Mouse (Mus musculus) forebrain, embryonic 12.5 days (tissue): Measurements from ENCODE around the gene Mgat5. TPM values are rescaled to one million over a fixed set of nuclear protein-coding genes. Genes with fewer than 3 reads are reported as not detected.

Experiments
- ATAC-seq: fragments of 200-750 bp; cut with Nextera tagmentation; 2 replicates; pipeline ENCODE4 v1.8.0; 2017; ENCODE audit warnings: moderate TSS enrichment; ENCODE audit not compliant: low FRiP score
- H3K27ac ChIP-seq: fragments of 300-500 bp; sonication (generic); 2 replicates; pipeline ENCODE4 v1.5.1; 2016; ENCODE audit warnings: mild to moderate bottlenecking
- H3K27me3 ChIP-seq: fragments of 300-500 bp; sonication (generic); 2 replicates; pipeline ENCODE4 v1.6.1; 2016; ENCODE audit warnings: mild to moderate bottlenecking
- H3K36me3 ChIP-seq: fragments of 300-500 bp; sonication (generic); replicated peaks from 2 replicates; pipeline ENCODE4 v1.6.1; 2016; ENCODE audit warnings: mild to moderate bottlenecking
- H3K4me1 ChIP-seq: fragments of 300-500 bp; sonication (generic); 2 replicates; pipeline ENCODE4 v1.6.1; 2016
- H3K4me2 ChIP-seq: fragments of 300-500 bp; sonication (generic); 2 replicates; pipeline ENCODE4 v1.6.1; 2016; ENCODE audit warnings: mild to moderate bottlenecking, moderate library complexity
- H3K4me3 ChIP-seq: fragments of 300-500 bp; sonication (generic); replicated peaks from 2 replicates; pipeline ENCODE4 v1.5.1; 2016; ENCODE audit warnings: mild to moderate bottlenecking
- H3K9ac ChIP-seq: fragments of 300-500 bp; sonication (generic); 2 replicates; pipeline ENCODE4 v1.6.1; 2016; ENCODE audit warnings: mild to moderate bottlenecking
- H3K9me3 ChIP-seq: fragments of 300-500 bp; sonication (generic); 2 replicates; pipeline ENCODE4 v1.6.1; 2016
- WGBS: fragments of 180-500 bp; shearing (Covaris S2); methylation state at CpG from one replicate; pipeline ENCODE4 v1.1.7; 2016; 5-methylcytosine and 5-hydroxymethylcytosine counted together
- polyA plus RNA-seq: library from polyadenylated mRNA; unstranded; fragments of >200 nt; fragmentation: Nextera tagmentation; extraction: Ambion mirVana; gene quantifications from 2 replicates; pipeline ENCODE4 v1.2.1, GENCODE M21; 2016

The Mgat5 gene
- polyA plus RNA-seq, 1 experiment from 2014 or later: 9.7 TPM

DNA sequence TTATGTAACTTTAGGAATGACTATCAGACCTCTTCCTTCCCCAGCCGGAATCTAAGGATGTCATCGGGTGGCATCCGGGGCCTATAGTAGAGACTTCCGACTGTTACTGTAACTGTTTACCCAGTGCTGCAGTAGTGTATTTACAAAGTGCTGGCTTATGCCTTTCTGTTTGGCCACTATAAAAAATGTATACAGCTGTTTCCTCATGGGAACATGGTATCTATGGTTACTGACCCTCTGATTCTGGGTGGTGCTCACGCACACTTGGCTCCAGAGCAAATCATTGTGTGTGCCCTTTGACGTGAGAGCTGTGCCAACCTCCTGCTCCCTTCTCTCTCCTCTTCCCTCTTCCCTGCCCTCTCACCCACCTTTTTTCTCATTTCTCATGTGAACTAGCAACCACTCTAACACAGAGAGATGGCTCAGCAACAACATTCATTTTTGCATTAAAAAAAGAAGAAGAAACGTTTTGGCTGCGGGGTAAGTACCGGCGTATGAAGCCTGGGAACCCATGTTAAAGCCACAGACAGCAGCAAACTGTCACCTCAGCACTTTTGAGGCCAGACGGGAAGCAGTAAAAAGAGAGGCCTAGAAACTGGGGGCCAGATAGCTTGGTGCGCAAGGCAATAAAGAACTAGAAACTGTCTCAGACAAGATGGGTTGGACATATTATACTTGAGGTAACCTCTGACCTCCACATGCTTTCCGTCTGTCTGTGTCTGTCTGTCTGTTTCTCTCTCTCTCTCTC lies 65.6 kb downstream of the Mgat5 start:
- no peak for ATAC-seq
- Histone ChIP-seq H3K9ac (no peak overlapping the region), H3K4me1 (no peaks in the 10 kb centered on the region), H3K36me3 (0 out of 2 replicates have a peak, but pooled peaks cover 2% of the 10 kb centered on the region), H3K27ac (no peak overlapping the region), H3K27me3 (no peaks in the 10 kb centered on the region), H3K4me2 (no peak overlapping the region), H3K4me3 (no peak overlapping the region), H3K9me3 (no peaks in the 10 kb centered on the region)
- 85% methylated on average over 13 of the region's 13 CpGs for WGBS

DNA sequence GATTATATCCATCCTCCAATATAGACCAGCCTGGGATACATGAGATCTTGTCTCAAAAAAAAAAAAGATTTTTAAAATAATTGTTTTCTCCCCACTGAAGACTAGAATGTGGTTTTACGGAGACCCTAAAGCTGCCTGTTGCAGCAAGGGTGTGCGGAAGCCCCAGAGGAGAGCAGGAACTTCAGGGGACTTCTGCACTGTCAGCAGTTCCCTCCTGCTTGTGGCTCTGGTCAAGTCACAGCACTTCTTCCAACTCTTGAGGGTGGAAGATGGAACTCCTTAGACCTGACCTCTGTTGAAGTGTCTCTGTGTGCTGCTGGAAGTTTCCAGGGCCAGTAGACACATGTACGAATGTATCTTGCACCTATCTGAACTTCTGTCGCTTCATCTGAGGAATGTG lies 66.3 kb downstream of the Mgat5 start:
- Histone ChIP-seq H3K4me3 (no peak overlapping the region), H3K9ac (no peak overlapping the region), H3K27me3 (no peaks in the 10 kb centered on the region), H3K36me3 (0 out of 2 replicates have a peak, but pooled peaks cover 2% of the 10 kb centered on the region), H3K4me2 (no peak overlapping the region), H3K27ac (no peak overlapping the region), H3K9me3 (no peaks in the 10 kb centered on the region), H3K4me1 (no peaks in the 10 kb centered on the region)
- 92% methylated on average over 4 of the region's 4 CpGs for WGBS
- ATAC-seq: no peak

DNA sequence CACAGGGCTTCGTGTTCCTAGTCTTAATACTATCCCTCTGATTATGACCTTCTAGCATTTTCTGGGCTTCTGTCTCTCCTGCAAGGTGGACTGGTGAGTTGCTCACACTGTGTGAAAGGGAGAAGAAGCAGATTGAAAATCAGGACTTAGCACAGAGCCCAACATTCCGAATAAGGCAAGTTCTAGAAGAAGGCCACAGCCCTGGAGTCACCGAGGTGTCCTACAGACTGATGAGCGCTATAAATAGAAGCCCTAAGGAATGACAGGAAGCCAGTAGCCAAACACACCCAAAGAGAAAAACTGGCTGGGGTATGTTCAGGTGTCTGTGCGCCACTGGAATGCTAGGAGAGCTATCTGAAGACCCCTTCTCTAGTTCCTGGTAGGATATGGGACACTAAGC lies 68.5 kb downstream of the Mgat5 start:
- H3K4me3 ChIP-seq: no peak overlapping the region
- no peak overlapping the region for H3K27ac ChIP-seq
- no peak overlapping the region for H3K9ac ChIP-seq
- no peak overlapping the region for H3K4me2 ChIP-seq
- no peaks in the 10 kb centered on the region for H3K9me3 ChIP-seq
- H3K4me1 ChIP-seq: no peaks in the 10 kb centered on the region
- no peaks in the 10 kb centered on the region for H3K27me3 ChIP-seq
- WGBS: 95% methylated on average over 5 of the region's 5 CpGs
- no peak for ATAC-seq
- H3K36me3 ChIP-seq: 0 out of 2 replicates have a peak, but pooled peaks cover 2% of the 10 kb centered on the region

DNA sequence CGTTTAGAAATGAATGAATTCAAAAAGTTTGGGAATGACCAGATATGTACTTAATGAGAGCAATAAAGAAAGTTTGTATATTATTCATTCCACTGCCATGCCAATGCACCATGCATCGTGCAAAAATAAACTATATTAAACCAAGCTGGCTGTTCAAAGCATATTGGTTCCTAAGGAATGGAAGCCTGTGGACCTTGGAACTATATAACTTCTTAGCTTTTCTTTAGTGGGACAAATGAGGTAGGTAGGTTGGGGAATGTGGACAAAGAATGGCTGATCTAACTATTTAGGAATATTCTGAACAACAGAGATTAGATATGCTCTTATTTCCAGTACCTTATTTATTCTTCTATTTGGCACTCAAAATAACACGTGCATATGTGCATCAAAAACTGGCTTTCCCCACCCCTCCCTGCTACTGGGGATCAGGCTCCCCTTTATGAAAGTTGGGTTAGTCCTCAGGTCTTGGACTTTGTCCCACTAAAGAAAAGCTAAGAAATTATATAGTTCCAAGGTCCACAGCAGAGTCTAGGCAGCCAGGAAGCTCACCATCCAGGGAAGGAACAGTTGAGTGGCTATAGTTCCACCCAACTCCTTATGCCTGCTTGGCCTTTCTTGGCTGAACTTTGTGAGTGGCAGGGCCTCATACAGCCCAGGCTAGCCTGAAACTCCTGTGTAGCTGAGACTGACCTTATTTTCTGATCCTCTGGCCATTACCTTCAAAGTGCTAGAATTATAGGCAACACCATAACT lies 70.9 kb downstream of the Mgat5 start:
- no peaks in the 10 kb centered on the region for H3K4me1 ChIP-seq
- ATAC-seq: no peak
- H3K4me2 ChIP-seq: no peak overlapping the region
- H3K36me3 ChIP-seq: 0 out of 2 replicates have a peak, but pooled peaks cover 2% of the 10 kb centered on the region
- no peaks in the 10 kb centered on the region for H3K9me3 ChIP-seq
- no peak overlapping the region for H3K9ac ChIP-seq
- no peak overlapping the region for H3K27ac ChIP-seq
- 94% methylated on average over 3 of the region's 3 CpGs for WGBS
- H3K27me3 ChIP-seq: no peaks in the 10 kb centered on the region
- no peak overlapping the region for H3K4me3 ChIP-seq

DNA sequence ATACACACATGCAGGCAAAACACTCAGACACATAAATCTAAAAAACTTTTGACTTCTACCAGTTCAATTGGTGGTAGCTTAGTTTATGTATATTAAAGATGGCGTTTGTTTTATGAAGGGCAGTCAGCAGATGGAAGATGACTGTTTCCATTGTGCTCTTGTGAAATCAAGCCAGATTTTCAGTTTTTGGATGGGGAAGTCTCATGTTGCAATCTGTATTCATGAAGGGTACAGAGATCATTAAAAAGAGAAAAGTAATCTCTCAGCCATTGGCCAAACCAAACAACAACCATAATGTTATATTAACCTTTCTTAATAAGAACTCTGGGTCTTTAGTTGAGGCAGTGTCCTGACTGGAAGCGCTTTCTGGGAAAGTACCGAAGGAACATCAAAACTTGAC lies 73.3 kb downstream of the Mgat5 start:
- no peak for ATAC-seq
- Histone ChIP-seq H3K36me3 (0 out of 2 replicates have a peak, but pooled peaks cover 5% of the 10 kb centered on the region), H3K27ac (no peak overlapping the region), H3K9me3 (no peaks in the 10 kb centered on the region), H3K4me3 (no peak overlapping the region), H3K4me2 (no peak overlapping the region), H3K4me1 (no peaks in the 10 kb centered on the region), H3K9ac (no peak overlapping the region), H3K27me3 (no peaks in the 10 kb centered on the region)
- WGBS: 90% methylated on average over 3 of the region's 3 CpGs

DNA sequence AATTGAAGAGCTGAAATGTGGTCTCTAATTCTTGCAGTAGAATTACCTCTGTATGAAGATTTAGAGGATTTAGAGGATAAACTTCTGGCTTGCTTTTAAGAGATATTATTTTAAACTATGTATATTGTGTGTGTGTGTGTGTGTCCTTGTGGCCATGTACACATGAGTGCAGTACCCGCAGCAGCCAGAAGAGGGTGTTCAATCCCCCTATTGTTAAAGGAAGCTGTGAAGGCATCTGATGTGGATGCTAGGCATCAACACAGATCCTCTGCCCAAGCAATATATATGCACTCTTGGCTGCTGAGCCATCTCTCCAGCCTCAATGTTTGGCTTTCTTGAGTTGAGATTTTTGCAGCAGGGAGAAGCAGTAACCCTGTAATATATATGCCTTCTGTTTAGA lies 75.4 kb downstream of the Mgat5 start:
- Histone ChIP-seq H3K4me2 (no peak overlapping the region), H3K36me3 (0 out of 2 replicates have a peak, but pooled peaks cover 2% of the 10 kb centered on the region), H3K27me3 (no peaks in the 10 kb centered on the region), H3K4me3 (no peak overlapping the region), H3K9me3 (no peaks in the 10 kb centered on the region), H3K4me1 (peaks cover 10% of the 10 kb centered on the region), H3K9ac (no peak overlapping the region), H3K27ac (no peak overlapping the region)
- no peak for ATAC-seq
- 97% methylated on average over 1 of the region's 1 CpGs for WGBS

DNA sequence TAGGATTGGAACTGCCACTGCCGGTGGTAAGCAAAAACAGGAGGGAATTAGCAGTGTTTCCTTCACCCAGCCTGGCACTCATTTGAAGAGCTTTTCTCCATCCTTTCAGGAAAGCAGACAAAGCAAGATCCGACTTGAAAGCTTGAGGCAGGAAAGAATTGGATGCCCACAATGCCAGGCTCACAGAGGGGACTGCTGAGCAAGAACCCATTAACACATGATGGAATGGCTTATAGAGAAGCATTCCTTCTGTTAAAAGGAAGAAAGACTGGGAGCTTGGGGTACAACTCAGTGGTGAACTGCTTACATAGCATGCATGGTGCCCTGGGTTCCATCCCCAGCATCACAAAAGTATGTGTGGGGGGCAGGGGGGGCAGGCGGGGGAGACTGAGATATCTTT lies 80.2 kb downstream of the Mgat5 start:
- Histone ChIP-seq H3K27me3 (no peaks in the 10 kb centered on the region), H3K4me1 (peaks cover 10% of the 10 kb centered on the region), H3K9ac (no peak overlapping the region), H3K4me2 (no peak overlapping the region), H3K36me3 (0 out of 2 replicates have a peak, but pooled peaks cover 2% of the 10 kb centered on the region), H3K9me3 (no peaks in the 10 kb centered on the region), H3K4me3 (no peak overlapping the region), H3K27ac (no peak overlapping the region)
- peak; percentile 17; the same call in 1 of the 2 replicates for ATAC-seq
- 33% methylated on average over 3 of the region's 3 CpGs for WGBS

DNA sequence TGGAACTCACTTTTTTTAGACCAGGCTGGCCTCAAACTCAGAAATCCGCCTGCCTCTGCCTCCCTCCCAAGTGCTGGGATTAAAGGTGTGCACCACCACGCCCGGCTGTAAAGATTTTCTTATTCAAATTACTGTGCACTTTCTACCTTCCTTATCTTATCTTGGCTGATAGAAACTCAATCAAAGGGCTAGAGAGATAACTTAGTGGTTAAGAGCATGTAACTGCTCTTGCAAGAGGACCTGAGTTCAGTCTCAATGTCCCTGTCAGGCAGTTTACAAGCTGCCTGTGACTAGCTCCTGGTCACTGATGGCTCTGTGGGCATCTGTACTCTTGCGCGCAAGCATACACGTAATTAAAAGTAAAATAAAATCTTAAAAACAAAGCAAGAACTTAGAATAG lies 82.7 kb downstream of the Mgat5 start:
- 95% methylated on average over 6 of the region's 6 CpGs for WGBS

DNA sequence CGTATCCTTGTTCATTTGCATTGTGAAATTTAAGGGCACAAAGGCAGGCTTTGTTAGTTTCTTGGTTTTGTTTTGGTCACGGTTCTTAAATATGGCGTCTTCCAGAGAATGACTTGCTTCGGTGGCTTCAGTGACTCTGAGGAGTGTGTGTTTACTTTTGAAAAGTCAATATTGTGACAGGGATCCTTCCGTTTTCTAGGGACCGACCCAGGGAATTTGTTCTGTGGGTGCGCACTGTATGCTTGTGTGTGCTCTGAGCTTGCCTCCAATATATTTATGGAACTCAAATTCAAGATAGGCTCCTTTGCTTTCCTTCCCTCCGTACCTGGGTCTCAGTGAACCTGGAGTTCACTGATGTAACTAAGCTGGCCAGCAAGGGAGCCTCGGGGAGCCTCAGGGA lies 86.1 kb downstream of the Mgat5 start:
- Histone ChIP-seq H3K27me3 (no peaks in the 10 kb centered on the region), H3K36me3 (no peaks in the 10 kb centered on the region), H3K4me3 (no peak overlapping the region), H3K27ac (no peak overlapping the region), H3K4me1 (no peaks in the 10 kb centered on the region; the same call in 1 of the 2 replicates), H3K9ac (no peak overlapping the region), H3K4me2 (no peak overlapping the region), H3K9me3 (no peaks in the 10 kb centered on the region)
- no peak for ATAC-seq
- WGBS: 65% methylated on average over 9 of the region's 9 CpGs

More for the DNA sequence above, 82.7 kb downstream of the Mgat5 start:
- H3K9ac ChIP-seq: no peak overlapping the region
- H3K9me3 ChIP-seq: no peaks in the 10 kb centered on the region
- no peaks in the 10 kb centered on the region for H3K36me3 ChIP-seq
- H3K27me3 ChIP-seq: no peaks in the 10 kb centered on the region
- H3K4me3 ChIP-seq: no peak overlapping the region
- ATAC-seq: no peak
- no peak overlapping the region for H3K27ac ChIP-seq
- peaks cover 10% of the 10 kb centered on the region for H3K4me1 ChIP-seq
- H3K4me2 ChIP-seq: no peak overlapping the region

DNA sequence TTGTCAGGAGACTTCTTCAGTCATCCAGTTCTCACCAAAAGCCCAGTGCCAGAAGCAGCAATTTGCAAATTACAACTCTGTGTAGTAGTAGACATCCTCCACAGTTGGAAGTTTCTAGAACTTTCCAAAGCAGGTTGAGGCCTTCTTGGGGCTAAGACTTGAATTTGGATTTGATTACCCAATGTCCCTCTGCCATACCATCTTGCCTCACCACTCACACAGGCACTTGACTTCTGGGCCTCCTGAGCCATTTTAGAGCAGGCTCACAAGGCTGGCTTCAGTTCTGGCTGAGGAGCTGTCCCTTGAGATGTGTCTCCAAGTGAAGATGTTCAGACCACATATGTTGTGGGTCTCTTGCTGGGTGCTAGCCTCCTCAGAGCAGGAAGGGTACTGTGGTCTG lies 86.9 kb downstream of the Mgat5 start:
- H3K4me1 ChIP-seq: no peaks in the 10 kb centered on the region; the same call in 1 of the 2 replicates
- ATAC-seq: no peak
- no peak overlapping the region for H3K9ac ChIP-seq
- no peaks in the 10 kb centered on the region for H3K36me3 ChIP-seq
- no peak overlapping the region for H3K4me2 ChIP-seq
- H3K27ac ChIP-seq: no peak overlapping the region
- no peaks in the 10 kb centered on the region for H3K27me3 ChIP-seq
- no peaks in the 10 kb centered on the region for H3K9me3 ChIP-seq
- no peak overlapping the region for H3K4me3 ChIP-seq

DNA sequence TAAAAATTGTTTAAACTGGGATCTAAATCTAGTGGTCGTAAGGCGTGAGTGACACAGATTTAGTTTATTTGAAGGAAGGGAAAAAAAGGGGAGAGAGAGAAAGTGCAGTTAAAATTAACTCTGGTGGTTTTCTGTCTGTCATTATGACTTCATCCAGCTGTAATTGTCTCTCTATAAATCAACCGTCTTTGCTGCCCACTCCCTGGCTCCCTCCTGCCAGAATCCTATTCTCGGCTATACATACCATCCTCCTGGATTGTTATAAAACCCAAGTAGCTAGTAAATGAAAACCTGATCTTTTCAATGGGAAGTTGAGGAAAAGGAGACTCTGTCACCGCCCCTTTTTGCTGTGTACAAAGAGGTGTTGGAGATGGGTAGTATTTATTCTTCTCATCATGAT lies 88.5 kb downstream of the Mgat5 start:
- H3K36me3 ChIP-seq: no peaks in the 10 kb centered on the region
- H3K4me3 ChIP-seq: no peak overlapping the region
- H3K4me2 ChIP-seq: no peak overlapping the region
- no peaks in the 10 kb centered on the region for H3K9me3 ChIP-seq
- ATAC-seq: no peak
- no peak overlapping the region for H3K9ac ChIP-seq
- no peaks in the 10 kb centered on the region; the same call in 1 of the 2 replicates for H3K4me1 ChIP-seq
- H3K27ac ChIP-seq: no peak overlapping the region
- H3K27me3 ChIP-seq: no peaks in the 10 kb centered on the region
- WGBS: 82% methylated on average over 5 of the region's 5 CpGs

DNA sequence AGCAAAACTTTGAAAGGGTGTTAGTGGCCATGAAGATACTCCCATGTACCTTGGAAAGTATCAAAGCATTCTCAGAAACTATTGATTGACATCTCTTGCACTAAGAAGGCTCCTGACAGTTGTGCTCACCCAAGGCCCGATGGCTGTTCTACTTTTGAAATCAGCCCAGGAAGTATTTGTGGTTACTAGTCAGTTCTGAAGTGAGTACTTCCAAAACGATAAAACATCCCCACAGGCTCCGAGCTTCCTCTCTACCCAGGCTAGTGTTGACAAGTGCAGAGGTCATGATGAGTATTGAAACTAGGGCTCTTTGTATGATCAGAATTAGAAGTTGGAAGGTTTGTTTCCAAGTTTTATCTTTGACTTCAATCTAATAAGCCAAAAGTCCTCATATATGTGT lies 92.0 kb downstream of the Mgat5 start:
- no peak overlapping the region for H3K9ac ChIP-seq
- WGBS: 93% methylated on average over 3 of the region's 3 CpGs

More for the DNA sequence above, 92.0 kb downstream of the Mgat5 start:
- no peak for ATAC-seq
- H3K27ac ChIP-seq: no peak overlapping the region
- H3K4me3 ChIP-seq: no peak overlapping the region
- H3K36me3 ChIP-seq: no peaks in the 10 kb centered on the region
- no peaks in the 10 kb centered on the region for H3K9me3 ChIP-seq
- no peaks in the 10 kb centered on the region for H3K4me1 ChIP-seq
- no peak overlapping the region for H3K4me2 ChIP-seq
- no peaks in the 10 kb centered on the region for H3K27me3 ChIP-seq
